Mouse (Mus musculus) erythroblast, embryonic 14.5 days (primary cell): ENCODE results near the gene Chrd.

ENCODE experiments used
- GATA1 ChIP-seq: IDR thresholded peaks from 2 replicates; pipeline ENCODE4 v1.6.1; 2012; ENCODE audit warnings: low read length, inconsistent platforms, mixed read lengths
- TAL1 ChIP-seq: IDR thresholded peaks from 3 replicates; pipeline ENCODE4 v1.6.1; 2012; ENCODE audit warnings: low read length, inconsistent platforms, mixed read lengths

GRCm38 (mm10) chr16:20781101-20781630, 48.2 kb downstream of the Chrd start:
- no peak for TF ChIP-seq GATA1
- no peak for TF ChIP-seq TAL1
